Mouse (Mus musculus): Measurements from ENCODE around the gene Lrrc8d.

GRCm38 (mm10) chr5:105678243-105678642 lies 21.5 kb upstream of the Lrrc8d start:
- TF ChIP-seq CTCF (IDR thresholded peaks at IDR 0.05; ENCODE audit: low read depth) (no peak), EP300 (IDR thresholded peaks at IDR 0.05; ENCODE audit: low read depth) (no peak)

Data from heart, postnatal 0 days (tissue).